Mouse (Mus musculus): ENCODE results near the gene Stat5b. TPM values are rescaled to one million over a fixed set of nuclear protein-coding genes. Genes with fewer than 3 reads are reported as not detected.

Stat5b gene
- polyA plus RNA-seq, 1 experiment = 23.2 TPM

- H3K36me3 ChIP-seq (ENCODE audit: control insufficient read depth, insufficient read depth, low read length) = no peaks in the 10 kb centered on the region; the same call in 1 of the 2 replicates
- no peaks in the 10 kb centered on the region; the same call in 1 of the 2 replicates for H3K4me1 ChIP-seq (ENCODE audit: control insufficient read depth, insufficient read depth, low read length)
- H3K27ac ChIP-seq (ENCODE audit: insufficient read depth, low read depth, low read length) = no peak overlapping the region
- DNase-seq = no peak
- H3K4me3 ChIP-seq (ENCODE audit: insufficient read depth, low read depth, low read length) = no peak overlapping the region
- 85% methylated on average over 5 of the region's 5 CpGs for WGBS
- no peak for TF ChIP-seq CTCF (conservative IDR thresholded peaks at IDR 0.05; ENCODE audit: insufficient read depth, insufficient read length, low read depth, low read length)
- no peak for TF ChIP-seq POLR2A (IDR thresholded peaks at IDR 0.05; ENCODE audit: low read depth, low read length)
- no peaks in the 10 kb centered on the region for H3K27me3 ChIP-seq (replicated peaks; ENCODE audit: control insufficient read depth, insufficient read depth, low read length)
These were observed 41.9 kb upstream of the Stat5b start for GRCm38 (mm10) chr11:100892435-100892834.

GRCm38 (mm10) chr11:100891256-100892123, 41.0 kb upstream of the Stat5b start:
- H3K27ac ChIP-seq (ENCODE audit: insufficient read depth, low read depth, low read length) = no peak overlapping the region
- no peaks in the 10 kb centered on the region; the same call in 1 of the 2 replicates for H3K4me1 ChIP-seq (ENCODE audit: control insufficient read depth, insufficient read depth, low read length)
- WGBS = 76% methylated on average over 15 of the region's 15 CpGs
- H3K4me3 ChIP-seq (ENCODE audit: insufficient read depth, low read depth, low read length) = no peak overlapping the region
- no peaks in the 10 kb centered on the region for H3K27me3 ChIP-seq (replicated peaks; ENCODE audit: control insufficient read depth, insufficient read depth, low read length)
- no peaks in the 10 kb centered on the region; the same call in 1 of the 2 replicates for H3K36me3 ChIP-seq (ENCODE audit: control insufficient read depth, insufficient read depth, low read length)
- TF ChIP-seq CTCF (conservative IDR thresholded peaks at IDR 0.05; ENCODE audit: insufficient read depth, insufficient read length, low read depth, low read length) = no peak
- no peak for TF ChIP-seq POLR2A (IDR thresholded peaks at IDR 0.05; ENCODE audit: low read depth, low read length)
- DNase-seq = no peak

- TF ChIP-seq CTCF (conservative IDR thresholded peaks at IDR 0.05; ENCODE audit: insufficient read depth, insufficient read length, low read depth, low read length) (no peak), POLR2A (IDR thresholded peaks at IDR 0.05; ENCODE audit: low read depth, low read length) (no peak)
- H3K4me1 ChIP-seq (ENCODE audit: control insufficient read depth, insufficient read depth, low read length) = no peaks in the 10 kb centered on the region; the same call in 1 of the 2 replicates
- WGBS = 85% methylated on average over 6 of the region's 6 CpGs
- no peaks in the 10 kb centered on the region for H3K27me3 ChIP-seq (replicated peaks; ENCODE audit: control insufficient read depth, insufficient read depth, low read length)
- H3K27ac ChIP-seq (ENCODE audit: insufficient read depth, low read depth, low read length) = no peak overlapping the region
- DNase-seq = no peak
- no peak overlapping the region for H3K4me3 ChIP-seq (ENCODE audit: insufficient read depth, low read depth, low read length)
- no peaks in the 10 kb centered on the region; the same call in 1 of the 2 replicates for H3K36me3 ChIP-seq (ENCODE audit: control insufficient read depth, insufficient read depth, low read length)
These were observed 40.0 kb upstream of the Stat5b start for GRCm38 (mm10) chr11:100890481-100890880.

- Histone ChIP-seq H3K4me3 (ENCODE audit: insufficient read depth, low read depth, low read length) (no peak overlapping the region), H3K4me1 (ENCODE audit: control insufficient read depth, insufficient read depth, low read length) (no peaks in the 10 kb centered on the region), H3K27me3 (replicated peaks; ENCODE audit: control insufficient read depth, insufficient read depth, low read length) (no peaks in the 10 kb centered on the region), H3K36me3 (ENCODE audit: control insufficient read depth, insufficient read depth, low read length) (no peaks in the 10 kb centered on the region; the same call in 1 of the 2 replicates), H3K27ac (ENCODE audit: insufficient read depth, low read depth, low read length) (no peak overlapping the region)
- TF ChIP-seq POLR2A (IDR thresholded peaks at IDR 0.05; ENCODE audit: low read depth, low read length) (no peak), CTCF (conservative IDR thresholded peaks at IDR 0.05; ENCODE audit: insufficient read depth, insufficient read length, low read depth, low read length) (no peak)
- 58% methylated on average over 10 of the region's 10 CpGs for WGBS
- DNase-seq = no peak
These were observed 37.9 kb upstream of the Stat5b start for GRCm38 (mm10) chr11:100888348-100888820.

GRCm38 (mm10) chr11:100887764-100888163, 37.2 kb upstream of the Stat5b start:
- H3K4me3 ChIP-seq (ENCODE audit: insufficient read depth, low read depth, low read length) = no peak overlapping the region
- no peak overlapping the region for H3K27ac ChIP-seq (ENCODE audit: insufficient read depth, low read depth, low read length)
- no peaks in the 10 kb centered on the region for H3K27me3 ChIP-seq (replicated peaks; ENCODE audit: control insufficient read depth, insufficient read depth, low read length)
- WGBS = 86% methylated on average over 3 of the region's 3 CpGs
- no peak for DNase-seq
- no peak for TF ChIP-seq CTCF (conservative IDR thresholded peaks at IDR 0.05; ENCODE audit: insufficient read depth, insufficient read length, low read depth, low read length)
- no peak for TF ChIP-seq POLR2A (IDR thresholded peaks at IDR 0.05; ENCODE audit: low read depth, low read length)
- no peaks in the 10 kb centered on the region for H3K4me1 ChIP-seq (ENCODE audit: control insufficient read depth, insufficient read depth, low read length)
- no peaks in the 10 kb centered on the region; the same call in 1 of the 2 replicates for H3K36me3 ChIP-seq (ENCODE audit: control insufficient read depth, insufficient read depth, low read length)

- Histone ChIP-seq H3K4me1 (ENCODE audit: control insufficient read depth, insufficient read depth, low read length) (no peaks in the 10 kb centered on the region), H3K4me3 (ENCODE audit: insufficient read depth, low read depth, low read length) (no peak overlapping the region), H3K27me3 (replicated peaks; ENCODE audit: control insufficient read depth, insufficient read depth, low read length) (no peaks in the 10 kb centered on the region), H3K27ac (ENCODE audit: insufficient read depth, low read depth, low read length) (no peak overlapping the region), H3K36me3 (ENCODE audit: control insufficient read depth, insufficient read depth, low read length) (no peaks in the 10 kb centered on the region; the same call in 1 of the 2 replicates)
- no peak for DNase-seq
- TF ChIP-seq POLR2A (IDR thresholded peaks at IDR 0.05; ENCODE audit: low read depth, low read length) (no peak), CTCF (conservative IDR thresholded peaks at IDR 0.05; ENCODE audit: insufficient read depth, insufficient read length, low read depth, low read length) (no peak)
- WGBS = 89% methylated on average over 4 of the region's 4 CpGs
These were observed 36.7 kb upstream of the Stat5b start for GRCm38 (mm10) chr11:100887236-100887635.

- no peaks in the 10 kb centered on the region; the same call in 1 of the 2 replicates for H3K36me3 ChIP-seq (ENCODE audit: control insufficient read depth, insufficient read depth, low read length)
- DNase-seq = no peak
- 69% methylated on average over 8 of the region's 8 CpGs for WGBS
- H3K4me1 ChIP-seq (ENCODE audit: control insufficient read depth, insufficient read depth, low read length) = no peaks in the 10 kb centered on the region
- no peaks in the 10 kb centered on the region for H3K27me3 ChIP-seq (replicated peaks; ENCODE audit: control insufficient read depth, insufficient read depth, low read length)
- TF ChIP-seq POLR2A (IDR thresholded peaks at IDR 0.05; ENCODE audit: low read depth, low read length) (no peak), CTCF (conservative IDR thresholded peaks at IDR 0.05; ENCODE audit: insufficient read depth, insufficient read length, low read depth, low read length) (no peak)
- no peak overlapping the region for H3K4me3 ChIP-seq (ENCODE audit: insufficient read depth, low read depth, low read length)
- no peak overlapping the region for H3K27ac ChIP-seq (ENCODE audit: insufficient read depth, low read depth, low read length)
These were observed 35.7 kb upstream of the Stat5b start for GRCm38 (mm10) chr11:100886188-100886740.
